Mouse (Mus musculus) right cerebral cortex, postnatal 4 days (tissue): ENCODE results near the gene Parp8.

Experiments used
- DNase-seq: peaks from one replicate; pipeline ENCODE4 v3.0.0-alpha.2; 2022

Parp8 gene

GRCm38 (mm10) chr13:117013516-117013915 is 11.8 kb downstream of the Parp8 start:
- no peak for DNase-seq

- no peak for DNase-seq
These were observed 13.3 kb downstream of the Parp8 start for GRCm38 (mm10) chr13:117012031-117012430.

- peak; percentile 52 for DNase-seq
These were observed 15.2 kb downstream of the Parp8 start for GRCm38 (mm10) chr13:117010143-117010542.

- no peak for DNase-seq
These were observed 17.0 kb downstream of the Parp8 start for GRCm38 (mm10) chr13:117008021-117009015.

GRCm38 (mm10) chr13:117007566-117007965 is 17.8 kb downstream of the Parp8 start:
- no peak for DNase-seq

GRCm38 (mm10) chr13:117006638-117007037 is 18.7 kb downstream of the Parp8 start:
- DNase-seq = no peak

- no peak for DNase-seq
These were observed 24.8 kb downstream of the Parp8 start for GRCm38 (mm10) chr13:117000493-117000892.

- no peak for DNase-seq
These were observed 33.8 kb downstream of the Parp8 start for GRCm38 (mm10) chr13:116991560-116991959.

GRCm38 (mm10) chr13:116990327-116990726 is 35.0 kb downstream of the Parp8 start:
- no peak for DNase-seq

GRCm38 (mm10) chr13:116988706-116989105 is 36.6 kb downstream of the Parp8 start:
- DNase-seq = no peak

GRCm38 (mm10) chr13:116988208-116988607 is 37.1 kb downstream of the Parp8 start:
- no peak for DNase-seq

GRCm38 (mm10) chr13:116987284-116987683 is 38.1 kb downstream of the Parp8 start:
- no peak for DNase-seq

- DNase-seq = no peak
These were observed 38.7 kb downstream of the Parp8 start for GRCm38 (mm10) chr13:116986658-116987057.

GRCm38 (mm10) chr13:116974081-116974860 is 51.1 kb downstream of the Parp8 start:
- DNase-seq = no peak

GRCm38 (mm10) chr13:116973491-116973890 is 51.8 kb downstream of the Parp8 start:
- DNase-seq = no peak

- no peak for DNase-seq
These were observed 53.2 kb downstream of the Parp8 start for GRCm38 (mm10) chr13:116972036-116972611.

GRCm38 (mm10) chr13:116970706-116971428 is 54.5 kb downstream of the Parp8 start:
- no peak for DNase-seq

GRCm38 (mm10) chr13:116969650-116970049 is 55.7 kb downstream of the Parp8 start:
- DNase-seq = no peak

- no peak for DNase-seq
These were observed 56.4 kb downstream of the Parp8 start for GRCm38 (mm10) chr13:116968906-116969305.

GRCm38 (mm10) chr13:116967459-116967858 is 57.9 kb downstream of the Parp8 start:
- DNase-seq = no peak

GRCm38 (mm10) chr13:116962480-116963462 is 62.6 kb downstream of the Parp8 start:
- DNase-seq = no peak
